Mouse (Mus musculus) ES-Bruce4 (cell line): ENCODE measurements at regions not wholly inside any gene's neighbourhood (a gene's known extent, or its start where the extent isn't known, plus 50 kb on each side); places are given as distances from the start of the nearest gene placed in this dataset.

Experiments
- CTCF ChIP-seq: IDR thresholded peaks from one replicate; pipeline ENCODE4 v1.8.1; 2011; ENCODE audit warnings: low read depth, low read length
- EP300 ChIP-seq: IDR thresholded peaks from 2 replicates; pipeline ENCODE4 v1.6.1; 2011; ENCODE audit warnings: low read depth, low read length; ENCODE audit not compliant: insufficient read depth
- POLR2A ChIP-seq: IDR thresholded peaks from one replicate; pipeline ENCODE4 v1.8.1; 2011; ENCODE audit warnings: low read length; ENCODE audit not compliant: insufficient read depth

GRCm38 (mm10) chr14:102615588-102616309, 366.7 kb downstream of the Kctd12 start:
- no peak for TF ChIP-seq CTCF
- no peak for TF ChIP-seq EP300
- TF ChIP-seq POLR2A: no peak
